Mouse (Mus musculus) limb, embryonic 15.5 days (tissue): Measurements from ENCODE around the gene Optc. TPM values are rescaled to one million over a fixed set of nuclear protein-coding genes. Genes with fewer than 3 reads are reported as not detected.

Experiments
- ATAC-seq: fragments of 200-750 bp; cut with Nextera tagmentation; 2 replicates; pipeline ENCODE4 v1.8.0; 2017; ENCODE audit warnings: low read depth, moderate TSS enrichment; ENCODE audit not compliant: insufficient number of reproducible peaks, low FRiP score, low TSS enrichment
- H3K27ac ChIP-seq: fragments of 300-500 bp; sonication (generic); 2 replicates; pipeline ENCODE4 v1.5.1; 2015; ENCODE audit warnings: moderate library complexity, mild to moderate bottlenecking, inconsistent platforms
- H3K27me3 ChIP-seq: fragments of 300-500 bp; sonication (generic); 2 replicates; pipeline ENCODE4 v1.6.1; 2015; ENCODE audit warnings: inconsistent platforms
- H3K36me3 ChIP-seq: fragments of 300-500 bp; sonication (generic); 2 replicates; pipeline ENCODE4 v1.6.1; 2015; ENCODE audit warnings: inconsistent platforms
- H3K4me1 ChIP-seq: fragments of 300-500 bp; sonication (generic); 2 replicates; pipeline ENCODE4 v1.6.1; 2015; ENCODE audit warnings: inconsistent platforms
- H3K4me2 ChIP-seq: fragments of 300-500 bp; sonication (generic); 2 replicates; pipeline ENCODE4 v1.6.1; 2015; ENCODE audit warnings: mild to moderate bottlenecking, inconsistent platforms
- H3K4me3 ChIP-seq: fragments of 300-500 bp; sonication (generic); 2 replicates; pipeline ENCODE4 v1.5.1; 2015; ENCODE audit warnings: mild to moderate bottlenecking, inconsistent platforms
- H3K9ac ChIP-seq: fragments of 300-500 bp; sonication (generic); 2 replicates; pipeline ENCODE4 v1.6.1; 2015; ENCODE audit warnings: inconsistent platforms
- H3K9me3 ChIP-seq: fragments of 300-500 bp; sonication (generic); 2 replicates; pipeline ENCODE4 v1.6.1; 2016; ENCODE audit warnings: inconsistent platforms
- WGBS: fragments of 180-500 bp; shearing (Covaris S2); methylation state at CpG from one replicate; pipeline ENCODE4 v1.1.7; 2015; 5-methylcytosine and 5-hydroxymethylcytosine counted together
- polyA plus RNA-seq: library from polyadenylated mRNA; unstranded; fragments of >200 nt; fragmentation: Nextera tagmentation; extraction: Ambion mirVana; gene quantifications from 2 replicates; pipeline ENCODE4 v1.2.1, GENCODE M21; 2015

Optc gene
- polyA plus RNA-seq: 0.71 and 0.83 TPM in 2 replicates

DNA sequence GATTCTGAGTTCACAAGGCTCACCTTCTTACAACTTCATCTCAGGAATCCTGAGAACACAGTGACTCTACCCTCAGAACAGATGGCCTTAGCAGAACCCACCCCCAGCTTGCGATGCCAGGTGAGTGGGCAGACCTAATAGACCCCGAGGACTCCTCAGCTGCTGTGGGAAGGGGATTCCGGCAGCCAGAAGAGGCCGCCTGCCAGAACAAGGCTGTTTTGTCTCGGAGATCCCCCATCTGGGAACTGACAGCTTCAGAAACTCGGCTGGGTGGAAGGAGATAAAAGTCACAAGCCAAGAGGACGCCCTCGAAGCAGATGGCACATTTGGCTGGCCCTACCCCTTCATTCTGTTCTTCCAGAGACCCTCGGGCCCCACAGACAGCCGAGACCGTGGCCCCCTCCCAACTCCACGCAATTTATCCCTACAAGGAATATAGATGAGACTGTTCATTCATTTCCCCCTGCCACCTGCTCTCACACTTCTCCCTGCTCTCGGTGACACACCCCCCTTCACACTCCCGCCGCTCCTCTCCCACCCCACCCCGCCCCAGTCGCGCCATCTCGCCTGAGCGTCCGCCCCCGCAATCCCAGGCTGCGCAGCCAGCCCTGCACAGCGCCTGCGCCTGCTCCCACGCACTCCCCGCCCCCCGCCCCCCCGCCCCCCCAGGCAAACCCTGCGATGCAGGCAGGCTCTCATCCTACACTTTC, at the start of gene Optc:
Optc (minus strand) TSS at position 51 of the 710 bp plus-strand sequence.
- Histone ChIP-seq H3K36me3 (no peaks in the 10 kb centered on the region), H3K27ac (peak within 1 kb of the TSS; percentile 74), H3K4me2 (peak within 1 kb of the TSS; percentile 92), H3K9me3 (no peaks in the 10 kb centered on the region), H3K4me1 (peaks cover 32% of the 10 kb centered on the region), H3K4me3 (peak within 1 kb of the TSS; percentile 41), H3K9ac (peak within 1 kb of the TSS; percentile 43; the same call in 1 of the 2 replicates), H3K27me3 (peaks cover 9% of the 10 kb centered on the region; the same call in 1 of the 2 replicates)
- WGBS: 4% methylated on average over 30 of the region's 30 CpGs
- ATAC-seq: peak; percentile 66; the same call in 1 of the 2 replicates

DNA sequence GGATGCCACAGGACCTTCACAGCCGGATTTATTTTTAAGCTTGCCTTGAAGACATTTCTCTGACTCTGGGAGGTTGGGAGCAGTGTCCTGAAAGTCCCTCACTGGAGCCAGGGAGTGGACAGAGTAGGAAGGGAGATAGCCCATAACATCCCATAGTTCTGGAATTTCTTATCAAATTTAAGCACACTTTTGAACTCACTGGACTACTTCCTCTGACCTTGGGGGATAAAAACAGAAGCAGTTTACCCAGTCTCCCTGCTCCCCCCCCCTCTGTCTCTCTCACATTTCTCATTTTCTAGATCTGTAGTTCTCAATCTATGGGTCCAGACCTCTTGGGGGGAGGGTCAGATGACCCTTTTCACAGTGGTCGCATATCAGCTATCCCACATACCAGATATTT, 46.2 kb upstream of the Optc start:
- Histone ChIP-seq H3K27ac (no peak overlapping the region), H3K4me2 (no peak overlapping the region), H3K36me3 (no peaks in the 10 kb centered on the region), H3K9me3 (no peaks in the 10 kb centered on the region), H3K27me3 (no peaks in the 10 kb centered on the region), H3K9ac (no peak overlapping the region), H3K4me1 (peaks cover 20% of the 10 kb centered on the region), H3K4me3 (no peak overlapping the region)
- ATAC-seq: no peak
- WGBS: 57% methylated on average over 2 of the region's 2 CpGs

DNA sequence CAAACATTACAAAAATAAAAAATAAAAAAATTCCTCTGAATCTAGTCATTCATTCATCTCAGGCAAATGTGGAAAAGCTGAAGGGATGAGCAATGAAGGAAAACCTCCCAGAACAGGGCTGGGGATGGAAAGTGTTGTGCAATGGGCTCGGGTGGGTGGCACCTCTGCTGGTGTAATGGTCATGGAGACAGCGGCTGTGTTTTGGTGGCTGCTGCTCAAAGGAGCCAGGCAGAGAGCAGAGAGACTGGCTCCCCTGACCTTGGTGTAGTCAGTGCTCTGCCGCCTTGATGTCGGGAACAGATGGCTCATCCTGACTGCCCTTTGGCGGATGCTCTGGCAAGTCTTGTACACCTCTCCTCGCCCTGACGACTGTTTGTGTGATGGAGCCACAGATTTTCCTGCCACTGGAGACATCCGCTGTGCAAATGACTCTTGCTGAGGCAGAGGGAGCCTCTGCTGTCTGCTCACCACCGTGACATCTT, 45.5 kb upstream of the Optc start:
- no peak overlapping the region for H3K4me2 ChIP-seq
- no peak overlapping the region for H3K9ac ChIP-seq
- H3K4me1 ChIP-seq: peaks cover 20% of the 10 kb centered on the region
- WGBS: 45% methylated on average over 9 of the region's 9 CpGs
- no peaks in the 10 kb centered on the region for H3K9me3 ChIP-seq
- no peaks in the 10 kb centered on the region for H3K36me3 ChIP-seq
- ATAC-seq: no peak
- no peak overlapping the region for H3K4me3 ChIP-seq
- no peak overlapping the region for H3K27ac ChIP-seq
- no peaks in the 10 kb centered on the region for H3K27me3 ChIP-seq

DNA sequence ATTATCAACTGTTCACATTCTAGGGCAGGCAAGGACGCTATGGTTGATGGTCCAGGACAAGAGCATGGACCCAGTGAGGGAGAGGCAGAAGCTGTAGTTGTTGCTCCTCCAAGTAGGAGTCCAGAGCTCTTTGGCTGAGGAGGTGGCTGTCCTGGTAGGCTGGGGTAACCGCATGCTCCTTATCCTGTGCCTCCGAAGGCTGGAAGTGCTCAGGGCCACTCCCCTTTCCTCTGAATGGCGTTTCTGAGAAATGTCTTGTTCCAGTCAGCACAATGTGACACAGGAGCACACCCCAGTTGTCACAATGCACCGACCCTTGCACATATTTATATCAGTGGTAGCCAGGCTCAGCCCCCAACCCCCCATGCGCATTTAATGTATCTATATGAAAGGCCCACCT, 43.8 kb upstream of the Optc start:
- H3K9me3 ChIP-seq: no peaks in the 10 kb centered on the region
- no peak for ATAC-seq
- no peak overlapping the region for H3K27ac ChIP-seq

DNA sequence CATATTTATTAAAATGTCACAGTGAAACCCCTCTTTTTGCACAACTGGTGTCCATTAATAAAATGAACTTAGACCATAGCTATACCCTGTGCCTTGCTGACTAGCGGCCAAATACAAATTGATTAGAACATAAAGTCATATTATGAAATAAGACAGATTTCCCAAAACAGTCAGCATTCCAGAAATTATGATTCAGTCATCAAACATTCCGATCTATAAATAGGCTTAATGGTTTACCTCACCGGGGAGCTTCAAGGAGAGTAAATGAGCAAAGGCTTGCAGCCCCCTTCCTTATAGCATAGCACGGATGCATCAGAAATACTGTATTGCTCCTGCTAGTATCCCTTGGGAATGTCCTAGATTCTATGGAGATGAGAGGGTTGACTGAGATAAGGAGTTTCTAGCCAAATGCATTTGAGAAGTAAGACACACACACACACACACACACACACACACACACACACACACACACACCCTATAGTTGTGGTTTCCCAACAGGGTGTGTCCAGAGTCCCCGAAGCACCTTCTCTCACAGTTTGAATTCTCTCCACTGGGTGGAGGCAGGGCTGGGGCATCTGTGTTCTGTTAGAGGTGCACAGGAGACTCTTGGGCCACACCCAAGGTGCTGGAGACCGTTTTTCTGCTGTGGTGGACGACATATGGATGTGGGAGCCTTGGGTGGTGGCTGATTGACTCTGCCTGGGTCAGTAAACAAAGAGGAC, 42.4 kb upstream of the Optc start:
- Histone ChIP-seq H3K27me3 (no peaks in the 10 kb centered on the region), H3K36me3 (no peaks in the 10 kb centered on the region), H3K4me2 (no peak overlapping the region), H3K4me3 (no peak overlapping the region), H3K9ac (no peak overlapping the region), H3K9me3 (no peaks in the 10 kb centered on the region), H3K27ac (no peak overlapping the region), H3K4me1 (peaks cover 20% of the 10 kb centered on the region)
- WGBS: 40% methylated on average over 7 of the region's 7 CpGs
- no peak for ATAC-seq

More for the DNA sequence above, 43.8 kb upstream of the Optc start:
- Histone ChIP-seq H3K4me2 (no peak overlapping the region), H3K27me3 (no peaks in the 10 kb centered on the region), H3K4me3 (no peak overlapping the region), H3K9ac (no peak overlapping the region), H3K4me1 (peaks cover 20% of the 10 kb centered on the region), H3K36me3 (no peaks in the 10 kb centered on the region)
- WGBS: 70% methylated on average over 6 of the region's 6 CpGs

DNA sequence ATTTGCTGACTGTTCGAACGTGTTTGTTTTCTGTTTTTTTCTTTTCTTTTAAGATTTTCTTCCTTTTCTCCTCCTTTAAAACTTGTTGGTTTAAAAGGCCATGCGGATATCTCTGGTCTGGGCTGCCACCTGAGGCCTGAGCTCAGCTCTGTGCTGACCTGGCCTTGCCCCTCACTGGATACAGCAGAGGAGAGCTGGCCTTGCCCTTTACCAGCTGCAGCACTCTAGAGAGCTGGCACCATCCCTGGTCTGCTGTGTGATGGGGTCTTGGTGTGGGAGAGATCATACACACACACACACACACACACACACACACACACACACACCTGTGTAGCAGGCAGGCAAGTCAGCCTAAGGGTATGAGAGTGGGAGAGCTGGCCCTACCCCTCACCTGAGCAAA, 37.3 kb upstream of the Optc start:
- Histone ChIP-seq H3K9me3 (0 out of 2 replicates have a peak, but pooled peaks cover 8% of the 10 kb centered on the region), H3K4me2 (no peak overlapping the region), H3K4me3 (no peak overlapping the region), H3K27ac (no peak overlapping the region), H3K36me3 (no peaks in the 10 kb centered on the region), H3K4me1 (peaks cover 22% of the 10 kb centered on the region), H3K27me3 (no peaks in the 10 kb centered on the region), H3K9ac (no peak overlapping the region)
- 91% methylated on average over 3 of the region's 3 CpGs for WGBS
- ATAC-seq: no peak

DNA sequence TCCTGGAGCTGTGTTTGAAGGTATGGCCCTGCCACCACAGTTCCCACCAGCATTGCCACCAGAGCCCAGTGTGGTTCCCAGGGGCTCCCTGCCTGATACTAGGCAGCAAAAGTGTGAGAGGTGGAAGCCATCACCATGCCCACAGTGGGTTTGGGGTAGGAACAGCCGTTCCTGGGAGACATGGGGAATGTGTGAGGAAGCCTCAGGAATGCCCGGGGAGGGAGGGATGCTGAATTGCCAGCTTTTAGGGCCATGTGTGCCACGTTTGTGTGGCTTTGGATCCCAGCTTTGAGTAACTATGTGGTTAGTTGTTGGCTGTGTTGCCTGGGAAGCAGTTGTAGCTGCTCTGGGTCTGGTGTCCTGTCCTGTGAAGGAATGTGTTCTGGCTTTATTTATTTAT, 34.1 kb upstream of the Optc start:
- 0 out of 2 replicates have a peak, but pooled peaks cover 8% of the 10 kb centered on the region for H3K9me3 ChIP-seq
- H3K4me1 ChIP-seq: peaks cover 25% of the 10 kb centered on the region
- peak; percentile 77 for ATAC-seq
- 56% methylated on average over 3 of the region's 3 CpGs for WGBS
- H3K4me3 ChIP-seq: no peak overlapping the region
- no peak overlapping the region for H3K9ac ChIP-seq
- H3K27me3 ChIP-seq: no peaks in the 10 kb centered on the region
- H3K36me3 ChIP-seq: no peaks in the 10 kb centered on the region
- peak overlapping the region; percentile 77 for H3K27ac ChIP-seq
- H3K4me2 ChIP-seq: 0 out of 2 replicates have a peak overlapping the region, but pooled peaks have one; percentile 2

DNA sequence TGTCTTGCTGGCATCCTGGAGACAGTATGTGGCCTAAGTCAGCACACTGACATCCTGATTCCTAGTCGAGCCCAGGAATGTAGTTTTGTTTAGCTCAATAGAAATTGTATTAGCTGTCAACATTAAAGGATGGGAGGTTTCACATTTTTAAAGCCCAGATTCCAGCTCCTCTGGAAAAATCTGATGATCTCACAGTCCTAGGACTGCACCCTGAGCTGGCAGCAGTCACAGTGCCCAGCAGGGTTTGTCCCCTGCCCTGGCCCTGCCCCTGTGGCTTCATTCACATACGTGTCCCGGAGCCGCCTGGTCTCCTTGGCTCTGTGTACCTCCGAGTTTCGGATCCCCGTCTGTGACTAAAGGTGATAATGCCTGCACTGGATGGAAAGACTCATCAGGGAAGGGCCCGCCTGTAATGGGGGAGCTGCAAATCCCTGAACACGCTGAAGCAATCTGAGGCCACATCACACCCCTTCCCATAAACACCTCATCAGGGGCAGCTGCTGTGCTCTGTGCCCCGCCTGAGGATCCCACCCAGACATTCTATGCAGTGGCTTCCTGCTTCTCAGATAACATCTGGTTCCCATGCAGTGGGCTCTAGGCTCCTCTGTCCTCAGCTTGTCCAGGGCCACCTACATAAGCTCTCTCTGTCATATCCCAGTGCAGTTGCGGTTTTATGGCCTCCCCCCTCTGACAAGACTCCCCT, 33.5 kb upstream of the Optc start:
- 0 out of 2 replicates have a peak overlapping the region, but pooled peaks have one; percentile 2 for H3K4me2 ChIP-seq
- peak overlapping the region; percentile 77 for H3K27ac ChIP-seq
- ATAC-seq: peak; percentile 86

DNA sequence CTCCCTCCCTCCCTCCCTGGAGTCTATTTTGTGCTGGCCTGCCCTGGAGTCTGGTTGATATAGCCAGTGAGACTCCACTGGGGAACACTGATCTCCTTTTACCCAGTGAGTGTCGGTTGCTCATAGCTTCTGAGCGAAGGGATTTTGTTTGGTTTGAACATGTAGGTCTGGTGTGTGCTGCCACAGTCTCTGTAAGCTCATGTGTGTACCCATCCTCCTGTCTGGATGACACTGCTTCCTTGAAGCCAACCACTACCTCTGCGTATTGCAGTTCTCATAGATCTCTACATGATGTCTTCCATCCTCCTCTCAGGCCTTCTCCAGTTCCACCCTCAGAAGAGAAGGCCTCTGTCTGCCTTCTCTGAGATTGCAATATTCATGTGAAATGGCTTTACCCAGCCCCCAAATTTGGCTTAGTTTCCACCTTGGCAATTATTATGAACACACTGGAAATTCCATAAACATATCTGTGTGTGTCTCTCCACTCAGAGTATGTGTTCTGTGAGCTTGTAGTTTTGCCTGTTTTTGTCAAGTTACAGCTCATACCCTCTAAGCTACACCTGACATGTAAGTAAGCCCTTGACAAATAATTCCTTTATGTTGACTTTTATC, 32.8 kb upstream of the Optc start:
- ATAC-seq: no peak
- Histone ChIP-seq H3K36me3 (no peaks in the 10 kb centered on the region), H3K27ac (peak overlapping the region; percentile 77; the same call in 1 of the 2 replicates), H3K4me3 (no peak overlapping the region), H3K9ac (no peak overlapping the region), H3K4me1 (peaks cover 28% of the 10 kb centered on the region), H3K27me3 (no peaks in the 10 kb centered on the region), H3K9me3 (0 out of 2 replicates have a peak, but pooled peaks cover 8% of the 10 kb centered on the region), H3K4me2 (no peak overlapping the region)
- 85% methylated on average over 3 of the region's 3 CpGs for WGBS

More for the DNA sequence above, 33.5 kb upstream of the Optc start:
- Histone ChIP-seq H3K4me3 (no peak overlapping the region), H3K36me3 (no peaks in the 10 kb centered on the region), H3K27me3 (no peaks in the 10 kb centered on the region), H3K9ac (no peak overlapping the region), H3K9me3 (0 out of 2 replicates have a peak, but pooled peaks cover 8% of the 10 kb centered on the region), H3K4me1 (peaks cover 28% of the 10 kb centered on the region)
- WGBS: 15% methylated on average over 11 of the region's 11 CpGs

DNA sequence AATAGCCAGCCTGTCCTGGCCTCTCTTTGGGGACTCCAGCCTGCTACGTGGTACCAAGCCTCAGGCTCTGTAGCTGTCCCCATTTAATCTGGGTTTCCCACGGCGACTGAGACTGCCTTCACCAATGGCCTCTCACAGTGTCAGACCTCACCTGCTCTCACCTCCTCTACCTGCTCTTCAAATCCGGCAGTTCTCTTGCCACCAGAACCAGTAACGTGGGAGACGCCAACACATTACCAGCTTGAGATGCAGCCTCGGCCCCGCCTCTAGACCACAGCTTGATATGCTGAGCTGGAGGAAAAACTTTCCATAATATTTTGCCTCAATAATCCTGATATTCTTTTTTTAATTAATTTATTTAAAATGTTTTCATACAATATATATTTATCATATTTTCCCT, 31.9 kb upstream of the Optc start:
- Histone ChIP-seq H3K9me3 (0 out of 2 replicates have a peak, but pooled peaks cover 8% of the 10 kb centered on the region), H3K4me2 (no peak overlapping the region), H3K4me3 (no peak overlapping the region), H3K27ac (no peak overlapping the region), H3K27me3 (no peaks in the 10 kb centered on the region), H3K9ac (no peak overlapping the region), H3K36me3 (no peaks in the 10 kb centered on the region), H3K4me1 (peaks cover 30% of the 10 kb centered on the region)
- ATAC-seq: no peak
- WGBS: 82% methylated on average over 8 of the region's 8 CpGs

DNA sequence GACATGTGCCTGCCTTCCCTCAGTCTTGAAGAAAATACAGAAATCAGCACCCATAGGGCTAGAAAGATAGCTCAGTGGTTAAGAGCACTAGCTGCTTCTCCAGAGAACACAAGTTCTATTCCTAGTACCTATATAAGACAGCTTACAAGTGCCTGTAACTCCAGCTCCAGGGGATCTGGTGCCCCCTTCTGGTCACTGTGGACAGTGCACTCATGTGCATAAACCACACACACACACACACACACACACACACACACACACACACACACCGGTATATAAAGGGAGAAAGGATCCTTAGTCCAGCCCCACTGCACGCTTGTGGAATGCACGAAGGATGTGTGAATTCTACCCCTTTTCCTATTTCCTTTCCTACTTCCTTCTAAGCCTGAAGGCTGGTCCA, 28.4 kb upstream of the Optc start:
- Histone ChIP-seq H3K36me3 (no peaks in the 10 kb centered on the region), H3K4me3 (no peak overlapping the region), H3K27me3 (no peaks in the 10 kb centered on the region), H3K27ac (no peak overlapping the region), H3K9ac (no peak overlapping the region), H3K4me1 (peaks cover 25% of the 10 kb centered on the region), H3K9me3 (no peaks in the 10 kb centered on the region), H3K4me2 (no peak overlapping the region)
- ATAC-seq: no peak
- WGBS: 79% methylated on average over 3 of the region's 3 CpGs
